Mouse (Mus musculus) R1 (cell line): ENCODE measurements around the gene Smyd3.
A peak's percentile ranks its signal among the peaks of the same experiment; 100 is the strongest.

Experiments
- DNase-seq: peaks from one replicate; pipeline ENCODE4 v3.0.0-alpha.2; 2018; ENCODE audit warnings: low read depth, low spot score

Smyd3 gene

GRCm38 (mm10) chr1:178978617-178979245, 539.1 kb downstream of the Smyd3 start:
- no peak for DNase-seq

DNA sequence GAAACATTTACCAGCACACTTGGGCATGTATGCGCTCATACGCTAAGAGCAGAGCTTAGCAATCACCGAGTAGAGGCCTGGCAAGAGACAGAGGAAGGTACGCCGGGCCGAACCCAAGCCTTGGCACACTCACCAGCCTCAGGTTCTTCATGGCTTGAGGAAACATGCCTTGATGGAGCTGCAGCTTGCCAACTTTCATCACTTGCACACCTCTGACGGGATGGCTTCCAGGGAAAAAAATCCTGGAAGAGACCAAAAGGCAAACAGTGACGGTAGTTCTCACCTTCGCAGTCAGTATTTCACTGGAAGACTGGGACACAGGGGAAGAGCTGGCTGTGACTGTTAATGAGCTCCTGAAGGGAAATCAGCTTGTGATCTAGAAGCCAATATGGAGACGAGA, 545.8 kb downstream of the Smyd3 start:
- DNase-seq, result no peak

- DNase-seq, result no peak
Observed at GRCm38 (mm10) chr1:178961661-178962060, 556.2 kb downstream of the Smyd3 start.

- DNase-seq, result peak; percentile 81
Observed at GRCm38 (mm10) chr1:178960015-178960559, 557.8 kb downstream of the Smyd3 start.

DNA sequence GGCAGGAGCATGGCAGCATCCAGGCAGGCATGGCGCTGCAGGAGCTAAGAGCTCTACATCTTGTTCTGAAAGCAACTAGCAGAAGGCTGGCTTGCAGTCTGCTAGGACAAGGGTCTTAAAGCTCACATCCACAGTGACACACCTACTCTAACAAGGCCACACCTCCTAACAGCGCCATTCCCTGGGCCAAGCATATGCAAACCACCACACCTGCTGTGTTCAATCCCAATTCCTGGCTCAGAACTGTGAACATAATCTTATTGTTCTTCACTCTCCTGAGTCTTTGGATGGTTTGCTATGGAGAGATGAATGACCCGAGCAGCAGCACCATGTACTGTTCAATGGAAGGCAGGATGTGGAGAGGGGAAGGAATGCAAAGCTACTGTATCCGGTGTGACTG, 559.2 kb downstream of the Smyd3 start:
- DNase-seq, result peak; percentile 78

GRCm38 (mm10) chr1:178952910-178953309, 564.9 kb downstream of the Smyd3 start:
- DNase-seq, result no peak

GRCm38 (mm10) chr1:178942251-178942963, 575.4 kb downstream of the Smyd3 start:
- peak; percentile 17 for DNase-seq

DNA sequence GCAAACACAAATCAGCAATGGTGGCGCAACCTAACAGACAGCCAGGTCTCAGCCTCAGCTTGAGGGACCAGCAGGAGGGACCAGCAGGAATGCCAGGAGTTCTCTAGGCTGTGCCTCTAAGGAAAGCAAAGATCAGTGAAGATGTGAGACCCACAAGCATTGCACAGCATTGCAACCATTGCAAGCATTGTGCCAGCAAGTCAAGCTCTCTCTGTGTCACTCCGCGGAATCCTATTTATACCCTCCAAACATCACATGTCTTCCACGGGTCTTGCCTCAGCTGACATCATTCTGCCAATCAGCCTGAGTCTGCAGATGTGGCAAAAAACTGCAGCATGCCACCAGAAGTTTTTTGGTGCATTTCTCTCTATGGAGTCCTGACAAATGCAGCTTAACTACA, 577.5 kb downstream of the Smyd3 start:
- DNase-seq, result no peak

GRCm38 (mm10) chr1:178936976-178937375, 580.9 kb downstream of the Smyd3 start:
- DNase-seq, result no peak

- no peak for DNase-seq
Observed at GRCm38 (mm10) chr1:178936457-178936856, 581.4 kb downstream of the Smyd3 start.

- DNase-seq, result no peak
Observed at GRCm38 (mm10) chr1:178933953-178934637, 583.7 kb downstream of the Smyd3 start.

DNA sequence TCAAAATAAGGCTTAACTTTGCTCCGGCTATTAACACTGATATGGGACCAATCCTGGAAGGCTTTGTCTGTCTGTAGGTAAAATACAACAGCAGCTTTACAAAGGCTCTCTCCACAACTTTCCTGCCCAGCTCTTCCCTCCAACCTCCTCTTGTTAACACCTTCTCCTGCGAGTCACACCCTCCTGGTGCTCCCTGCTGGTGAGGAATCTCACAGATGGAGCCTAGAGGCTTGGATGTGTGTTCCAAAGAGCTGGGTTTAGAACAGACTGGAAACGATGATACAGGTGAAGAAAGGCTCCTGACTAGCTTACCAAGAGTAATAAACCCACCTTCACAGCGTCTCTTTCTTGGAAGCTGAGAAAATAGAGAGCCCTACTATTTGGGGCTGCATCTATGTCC, 588.3 kb downstream of the Smyd3 start:
- no peak for DNase-seq

GRCm38 (mm10) chr1:178924492-178925183, 593.2 kb downstream of the Smyd3 start:
- DNase-seq, result no peak

- no peak for DNase-seq
Observed at GRCm38 (mm10) chr1:178917194-178917902, 600.5 kb downstream of the Smyd3 start.

- DNase-seq, result no peak
Observed at GRCm38 (mm10) chr1:178915056-178915455, 602.8 kb downstream of the Smyd3 start.

DNA sequence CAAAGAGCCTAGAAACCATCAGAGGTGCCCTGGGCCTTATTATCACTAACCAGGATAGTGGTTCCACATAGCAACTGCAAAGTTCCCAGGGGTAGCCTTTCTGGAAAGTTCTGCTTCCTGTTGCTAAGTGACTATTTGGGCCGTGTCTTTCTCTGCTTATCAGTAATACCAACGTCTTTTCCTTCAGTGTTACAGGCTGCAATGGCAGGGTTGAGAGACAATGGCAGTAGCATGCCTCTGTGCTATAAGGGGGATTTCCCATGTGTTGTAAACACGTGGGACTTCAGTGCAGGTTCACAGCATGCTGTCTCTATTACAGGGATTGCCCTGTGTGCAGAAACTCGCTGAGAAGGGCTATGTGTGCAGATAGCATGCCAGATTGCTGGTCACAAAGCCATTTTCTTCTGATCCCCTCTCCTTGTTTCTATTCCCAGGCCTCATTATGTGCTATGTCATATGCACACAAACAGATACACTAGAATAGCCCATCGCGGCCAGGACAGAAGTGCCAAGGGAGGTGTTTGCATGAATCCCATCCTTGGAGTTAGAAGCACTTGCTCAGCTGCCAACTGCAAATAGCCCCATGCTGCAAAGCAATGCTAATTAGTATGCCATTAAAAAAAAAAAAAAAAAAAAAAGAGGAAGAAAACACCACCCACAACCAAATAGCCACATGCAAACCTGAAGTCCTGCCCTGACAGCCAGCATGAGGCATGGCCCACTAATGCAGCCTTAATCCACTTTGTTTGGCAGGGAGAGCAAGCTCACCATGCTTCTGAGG, 604.7 kb downstream of the Smyd3 start:
- no peak for DNase-seq

- DNase-seq, result no peak
Observed at GRCm38 (mm10) chr1:178910951-178911350, 606.9 kb downstream of the Smyd3 start.
